Mouse (Mus musculus): Measurements from ENCODE around the gene Ninl.
A peak's percentile ranks its signal among the peaks of the same experiment; 100 is the strongest.
"Not testable (repeated sequence)": the region's sequence is repeated elsewhere in the genome, so short reads cannot be mapped to it uniquely, and the experiment has no call there.

Ninl gene

DNA sequence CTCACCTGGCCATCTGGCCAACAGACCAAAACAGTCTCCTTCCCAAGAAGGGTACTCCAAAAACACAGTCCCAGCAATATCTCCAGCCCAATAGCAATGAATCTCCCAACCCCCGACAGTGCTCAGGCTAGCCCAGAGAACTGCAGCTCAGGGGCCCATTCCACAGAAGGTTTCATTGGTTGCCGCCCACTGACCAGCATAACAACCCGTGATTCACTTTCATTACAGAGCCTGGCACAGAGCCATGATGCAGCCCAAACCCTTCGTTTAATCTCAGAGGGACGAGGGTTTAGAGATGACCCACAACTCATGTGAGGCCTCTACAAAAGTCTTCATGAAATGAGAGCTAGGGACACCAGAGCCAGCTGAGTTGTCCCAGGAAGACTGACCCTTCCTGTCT lies 90.4 kb downstream of the Ninl start:
- DNase-seq (ENCODE audit: low spot score in 2 of 2) = no peak

DNA sequence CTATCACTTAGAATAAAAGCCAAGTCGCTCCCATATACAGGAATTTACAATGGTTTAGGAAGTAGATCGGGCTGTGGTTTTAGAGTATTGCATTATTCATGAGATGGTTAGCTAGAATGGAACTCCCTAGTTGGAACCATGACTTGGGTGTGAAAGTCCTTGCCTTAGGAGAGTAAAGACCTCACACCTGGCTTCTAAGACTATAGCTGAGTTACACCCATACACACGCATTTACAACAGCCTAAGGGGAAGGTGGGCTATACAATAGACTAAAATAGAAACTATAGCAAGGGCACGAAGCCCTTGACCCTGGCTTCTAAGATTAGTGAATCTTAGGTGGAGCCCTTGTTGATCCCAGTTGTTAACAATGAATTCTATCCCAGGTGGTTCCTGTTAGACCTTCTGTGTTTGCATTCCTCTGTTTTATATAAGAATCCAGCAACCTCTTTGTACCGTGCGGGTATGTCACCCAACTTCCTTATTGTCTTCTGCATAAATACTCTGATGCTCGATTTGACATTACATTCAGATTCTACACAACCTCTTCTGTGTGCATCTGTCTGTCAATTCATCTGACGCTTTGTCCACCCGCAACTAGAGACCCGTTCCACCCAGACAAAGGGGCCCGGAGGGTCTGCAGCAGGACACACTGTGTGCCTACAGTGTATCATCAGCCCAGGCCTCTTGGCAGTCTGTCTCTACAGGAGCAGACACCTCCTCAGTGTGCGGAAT lies 91.1 kb downstream of the Ninl start:
- not testable (repeated sequence) for DNase-seq (ENCODE audit: low spot score in 2 of 2)

DNA sequence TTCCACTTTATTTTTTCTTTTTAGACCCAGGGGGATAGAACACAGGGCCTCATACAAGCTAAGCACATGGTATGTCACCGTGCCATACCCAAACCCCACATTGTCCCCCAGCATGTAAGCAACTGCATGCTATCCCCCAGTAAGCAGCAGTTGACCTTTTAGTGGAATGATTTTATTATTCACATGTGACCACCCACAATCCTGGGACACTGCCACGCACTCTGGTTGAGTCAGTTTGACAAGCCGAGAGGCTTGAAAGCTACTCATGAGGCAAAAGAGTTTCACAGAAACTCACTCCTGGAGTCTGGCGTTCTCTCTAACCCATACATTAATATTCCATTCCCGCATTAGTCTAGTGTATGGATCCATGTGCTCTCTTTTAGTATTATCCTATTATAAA lies 91.8 kb downstream of the Ninl start:
- DNase-seq (ENCODE audit: low spot score in 2 of 2) = not testable (repeated sequence)

DNA sequence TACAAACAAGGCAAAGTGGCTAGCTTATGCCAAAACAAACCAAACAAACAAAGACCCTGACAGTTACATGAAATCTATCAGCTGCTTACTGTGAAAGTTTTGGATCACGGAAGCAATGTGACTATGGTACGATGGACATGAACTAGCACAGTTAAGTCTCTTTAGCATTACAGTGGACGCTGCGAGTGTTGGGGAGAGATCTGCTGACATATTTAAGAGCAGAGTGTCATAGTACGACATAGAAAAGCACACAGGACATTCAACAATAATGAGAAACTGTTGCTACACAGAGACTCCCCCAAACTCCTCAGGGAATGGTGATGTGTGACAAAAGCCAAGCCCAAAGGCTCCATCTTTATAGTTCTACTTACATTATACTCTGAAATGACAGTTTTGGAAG lies 95.2 kb downstream of the Ninl start:
- no peak for DNase-seq (ENCODE audit: low spot score in 2 of 2)

DNA sequence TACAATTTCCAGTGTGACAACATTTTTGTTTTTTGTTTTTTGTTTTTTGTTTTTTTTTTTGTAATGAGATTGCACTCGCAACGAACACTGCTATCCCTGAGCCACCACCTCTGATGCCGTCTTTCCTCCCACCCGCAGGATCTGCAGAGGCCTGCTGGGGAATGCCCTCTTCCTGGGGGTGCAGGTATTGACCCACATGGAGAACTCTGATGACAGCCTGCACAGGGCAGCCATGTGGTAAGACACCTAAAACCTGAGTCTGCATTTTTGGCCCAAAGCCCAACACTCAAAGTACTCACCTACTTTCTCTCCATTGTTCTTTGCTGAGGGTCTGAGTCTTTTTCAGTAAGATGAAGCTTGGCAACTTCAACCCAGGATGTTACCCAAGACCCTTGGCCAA lies 104.5 kb downstream of the Ninl start:
- no peak for DNase-seq (ENCODE audit: low spot score in 2 of 2)

DNA sequence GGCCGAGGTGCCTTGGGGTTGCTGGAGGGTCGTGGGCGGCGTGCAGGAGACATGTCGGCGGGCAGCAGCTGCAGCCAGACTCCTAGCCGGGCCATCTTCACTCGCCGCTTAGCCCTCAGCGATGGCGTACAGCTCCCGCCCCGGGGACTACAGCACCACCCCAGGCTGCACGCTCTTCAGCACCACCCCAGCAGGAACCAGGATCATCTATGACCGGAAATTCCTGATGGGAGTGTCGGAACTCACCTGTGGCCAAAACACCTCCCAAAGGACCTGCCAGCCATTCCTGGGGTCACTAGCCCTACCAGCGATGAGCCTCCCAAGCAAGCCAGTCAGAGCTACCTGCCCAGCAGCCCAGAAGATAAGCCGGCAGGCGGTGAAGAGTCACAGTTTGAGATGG lies 105.7 kb downstream of the Ninl start:
- DNase-seq (ENCODE audit: low spot score in 2 of 2) = no peak

DNA sequence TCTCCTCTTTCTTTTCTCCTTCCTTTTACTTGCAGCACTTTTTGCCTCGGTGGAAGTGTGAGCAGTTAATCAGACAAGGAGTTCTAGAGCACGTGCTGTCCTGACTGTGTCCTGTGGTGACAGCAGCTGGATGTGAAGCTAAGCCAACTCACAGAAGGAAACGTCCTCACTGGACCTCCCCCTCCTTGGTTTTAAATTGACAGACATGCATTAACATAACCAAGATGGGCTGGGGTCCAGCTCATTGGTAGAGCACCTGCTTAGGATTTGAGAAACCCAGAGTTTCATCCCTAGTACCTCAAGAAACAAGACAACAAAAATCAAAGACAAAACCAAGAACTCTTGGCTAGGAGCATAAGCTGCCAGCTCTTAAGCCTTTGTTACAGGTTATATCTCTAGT lies 108.4 kb downstream of the Ninl start:
- no peak for DNase-seq (ENCODE audit: low spot score in 2 of 2)

DNA sequence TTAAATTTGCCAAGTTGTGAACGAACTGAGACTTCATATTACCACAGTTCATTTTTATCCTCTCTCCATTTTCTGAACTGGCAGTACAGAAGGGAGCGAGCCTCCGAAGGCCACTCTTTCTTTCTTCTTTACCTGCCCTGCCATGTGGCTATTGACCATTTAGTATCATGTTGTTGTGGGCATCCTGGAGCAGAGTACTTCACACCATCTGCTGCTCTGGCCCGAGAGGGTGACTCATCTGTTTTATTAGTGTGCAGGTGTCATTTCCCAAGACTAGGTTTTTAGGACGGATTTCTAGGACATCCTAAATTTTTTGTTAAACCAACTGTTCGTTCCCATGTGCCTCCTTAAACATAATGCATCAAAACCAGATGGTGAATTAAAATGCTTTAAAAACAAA lies 110.0 kb downstream of the Ninl start:
- DNase-seq (ENCODE audit: low spot score in 2 of 2) = no peak

DNA sequence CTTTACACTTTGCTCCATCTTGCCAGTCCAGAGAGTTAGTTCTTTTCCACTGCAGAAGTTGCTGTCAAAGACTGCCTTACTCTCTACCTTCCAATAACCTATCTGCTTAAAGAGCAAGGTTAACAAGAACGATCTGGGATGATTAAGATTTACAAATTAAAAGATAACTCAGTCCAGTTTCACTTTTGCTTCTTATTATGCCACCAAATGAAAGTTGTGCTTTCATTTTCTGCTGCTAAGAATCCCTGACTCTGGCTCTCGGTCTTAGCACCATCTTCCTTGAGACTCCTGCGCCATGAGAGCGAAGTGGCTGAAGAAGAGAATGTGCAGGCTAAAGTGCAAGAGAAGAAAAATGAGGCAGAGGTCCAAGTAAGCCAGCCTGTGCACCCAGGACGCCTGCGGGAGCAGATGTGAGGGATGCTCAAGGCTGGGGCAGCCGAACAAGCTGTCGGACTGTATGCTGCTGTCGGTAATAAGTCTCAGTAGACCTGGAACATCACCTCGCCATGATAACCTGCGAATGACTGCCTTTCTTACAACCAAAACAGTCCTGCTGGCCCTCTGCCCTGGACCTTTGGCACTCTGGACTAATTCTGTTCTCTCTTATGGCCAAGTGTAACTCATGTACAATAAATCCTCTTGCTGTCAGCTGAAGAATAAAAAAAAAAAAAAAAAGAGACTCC lies 112.0 kb downstream of the Ninl start:
- DNase-seq (ENCODE audit: low spot score in 2 of 2) = no peak

DNA sequence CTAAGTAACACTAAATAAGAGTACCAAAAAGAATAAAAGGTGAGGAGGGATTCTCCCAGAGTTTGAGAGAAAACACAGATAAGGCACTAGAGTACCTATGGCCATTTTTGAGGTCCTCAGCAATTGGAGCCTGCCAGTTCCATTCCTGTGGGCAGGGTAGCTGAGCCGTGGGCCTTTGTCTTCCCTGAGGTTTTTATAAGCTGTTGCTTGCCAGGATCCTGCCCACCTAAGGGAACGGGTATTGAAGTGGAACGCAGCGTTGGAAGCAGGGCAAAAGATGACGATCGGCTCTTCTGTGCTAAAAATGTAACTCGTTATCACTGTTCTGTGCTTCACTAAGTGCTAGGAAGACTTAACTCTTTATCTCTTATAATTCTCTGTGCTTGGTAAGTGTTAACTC lies 115.7 kb downstream of the Ninl start:
- DNase-seq (ENCODE audit: low spot score in 2 of 2) = no peak

DNA sequence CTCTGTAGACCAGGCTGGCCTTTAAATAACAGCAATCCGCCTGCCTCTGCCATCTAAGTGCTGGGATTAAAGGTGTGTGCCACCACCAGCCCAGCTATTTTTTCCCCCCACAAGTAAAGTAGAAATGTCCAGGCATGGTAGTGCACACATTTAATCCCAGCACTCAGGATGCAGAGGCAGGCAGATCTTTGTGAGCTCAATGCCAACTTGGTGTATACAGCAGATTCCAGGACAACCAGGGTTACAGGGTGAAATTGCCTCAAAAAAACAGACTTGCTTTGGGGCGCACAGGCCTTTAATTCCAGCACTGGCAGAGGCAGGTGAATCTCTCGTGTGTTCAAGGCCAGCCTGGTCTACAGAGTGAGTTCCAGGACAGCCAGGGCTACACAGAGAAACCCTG lies 116.2 kb downstream of the Ninl start:
- no peak for DNase-seq (ENCODE audit: low spot score in 2 of 2)

DNA sequence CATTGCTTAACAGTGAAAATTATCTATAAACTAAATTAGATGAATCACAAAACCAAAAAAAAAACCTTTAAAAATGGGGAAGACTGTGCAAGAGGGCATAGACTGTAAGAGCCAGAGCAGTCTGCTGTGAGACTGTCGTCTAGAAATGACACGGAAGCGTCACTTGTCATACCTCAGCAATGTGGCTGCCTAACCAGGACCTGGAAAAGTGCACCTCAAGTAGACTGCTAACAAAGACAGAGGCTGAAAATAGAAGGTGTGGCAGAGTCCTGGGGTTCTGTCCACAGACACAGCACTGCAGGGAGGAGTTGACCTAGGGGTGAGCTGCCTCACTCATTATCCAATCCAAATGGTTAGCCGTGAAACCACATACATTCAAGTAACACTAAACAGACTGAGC lies 117.0 kb downstream of the Ninl start:
- DNase-seq (ENCODE audit: low spot score in 2 of 2) = no peak

DNA sequence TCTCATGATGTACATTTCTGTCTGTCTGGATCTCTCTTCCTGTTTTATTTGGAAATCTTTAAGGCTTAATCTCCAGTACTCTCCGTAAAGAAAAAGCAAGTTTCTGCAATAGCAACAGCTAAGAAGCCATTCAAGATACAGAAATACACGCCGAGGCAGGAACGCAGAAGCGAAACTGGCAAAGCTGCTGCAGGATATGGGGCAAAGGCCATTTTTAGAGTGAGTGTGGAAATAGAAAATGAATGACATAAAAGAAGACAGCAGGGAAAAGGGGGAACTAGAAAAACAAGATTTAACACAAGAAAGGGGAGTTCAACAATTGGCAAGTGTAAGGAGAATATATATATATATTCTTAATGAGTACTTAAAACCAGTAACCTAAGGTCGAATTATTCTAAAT lies 117.5 kb downstream of the Ninl start:
- no peak for DNase-seq (ENCODE audit: low spot score in 2 of 2)

DNA sequence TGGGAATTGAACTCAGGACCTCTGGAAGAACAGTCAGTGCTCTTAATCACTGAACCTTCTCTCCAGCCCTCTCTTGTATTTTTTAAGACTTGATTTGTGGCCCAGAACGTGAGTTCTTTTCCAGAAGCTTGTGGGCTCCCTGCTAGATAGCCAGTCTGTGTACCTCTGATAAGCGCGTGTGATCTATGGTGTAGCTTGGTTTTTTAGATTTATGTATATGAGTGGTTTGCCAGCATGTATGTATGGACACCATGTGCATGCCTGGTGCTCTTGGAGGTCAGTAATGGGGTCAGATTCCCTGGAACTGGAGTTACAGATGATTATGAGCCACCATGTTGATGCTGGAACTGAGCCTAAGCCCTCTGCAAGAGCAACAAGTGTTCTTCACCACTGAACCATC lies 118.6 kb downstream of the Ninl start:
- DNase-seq (ENCODE audit: low spot score in 2 of 2) = no peak

DNA sequence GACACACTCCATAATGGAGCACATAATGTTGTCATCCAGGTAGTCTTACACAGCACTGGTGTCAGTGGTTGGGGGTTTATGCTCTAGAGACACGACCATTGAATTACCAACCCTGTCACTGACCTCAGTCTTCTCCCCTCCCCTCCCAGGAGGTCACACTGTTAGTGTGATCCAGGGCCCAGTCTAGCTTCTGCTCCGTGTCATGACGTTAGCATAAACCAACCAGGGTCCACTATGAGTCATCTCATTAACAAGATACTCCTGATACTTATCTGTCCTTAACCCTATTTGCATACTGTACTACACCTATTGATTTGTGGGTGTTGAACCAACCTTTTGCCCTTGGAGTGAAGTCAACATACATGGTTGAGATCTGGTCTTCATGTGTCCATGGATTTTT lies 120.5 kb downstream of the Ninl start:
- DNase-seq (ENCODE audit: low spot score in 2 of 2) = no peak

DNA sequence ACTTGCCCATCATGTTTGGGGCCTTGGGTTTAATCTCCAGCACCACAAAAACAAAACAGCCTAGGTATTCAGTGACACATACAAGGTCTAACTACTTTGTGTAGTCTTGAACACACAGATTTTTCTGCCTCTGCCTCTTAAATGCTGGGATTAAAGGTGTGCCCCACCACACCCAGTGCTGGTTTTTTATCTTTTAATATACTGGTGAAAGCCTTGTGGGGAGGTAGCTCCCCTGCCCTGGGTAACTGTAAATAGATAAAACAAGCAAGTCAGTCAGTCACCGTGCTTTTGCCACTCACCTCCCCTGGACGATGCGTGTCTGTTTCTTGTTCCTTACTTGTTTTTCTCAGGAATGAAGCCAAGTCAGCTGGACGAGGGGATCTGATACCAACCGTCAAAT lies 123.4 kb downstream of the Ninl start:
- no peak for DNase-seq (ENCODE audit: low spot score in 2 of 2)

DNA sequence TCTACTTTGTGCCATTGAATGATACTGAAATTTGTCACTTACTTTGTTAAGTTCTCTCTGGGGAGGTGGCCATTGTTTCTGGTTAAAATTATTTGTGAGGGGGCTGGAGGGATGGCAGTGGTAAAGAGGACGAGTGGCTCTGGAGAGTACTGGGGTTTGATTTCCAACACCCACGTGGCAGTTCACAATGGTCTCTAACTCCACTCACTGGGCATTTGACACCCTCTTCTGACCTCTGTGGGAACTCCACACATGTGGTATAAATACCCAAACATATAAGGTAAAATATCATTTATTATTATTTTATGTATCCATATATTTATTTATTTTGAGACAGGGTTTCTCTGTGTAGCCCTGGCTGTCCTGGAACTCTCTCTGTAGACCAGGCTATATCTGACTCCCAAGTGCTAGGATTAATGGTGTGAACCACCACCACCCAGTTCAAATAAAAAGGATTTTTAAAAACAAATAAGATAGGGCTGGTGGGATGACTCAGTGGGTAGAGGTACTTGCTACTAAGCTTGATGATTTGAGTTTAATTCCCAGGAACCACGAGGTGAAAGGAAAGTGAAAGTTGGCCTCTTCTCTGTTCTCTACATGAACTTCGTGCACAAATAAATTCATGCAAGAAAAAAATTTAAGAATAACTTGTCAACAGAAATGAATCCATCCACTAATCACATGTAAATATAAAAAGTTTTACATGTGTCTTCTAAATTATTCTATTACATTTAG lies 124.2 kb downstream of the Ninl start:
- DNase-seq (ENCODE audit: low spot score in 2 of 2) = no peak

DNA sequence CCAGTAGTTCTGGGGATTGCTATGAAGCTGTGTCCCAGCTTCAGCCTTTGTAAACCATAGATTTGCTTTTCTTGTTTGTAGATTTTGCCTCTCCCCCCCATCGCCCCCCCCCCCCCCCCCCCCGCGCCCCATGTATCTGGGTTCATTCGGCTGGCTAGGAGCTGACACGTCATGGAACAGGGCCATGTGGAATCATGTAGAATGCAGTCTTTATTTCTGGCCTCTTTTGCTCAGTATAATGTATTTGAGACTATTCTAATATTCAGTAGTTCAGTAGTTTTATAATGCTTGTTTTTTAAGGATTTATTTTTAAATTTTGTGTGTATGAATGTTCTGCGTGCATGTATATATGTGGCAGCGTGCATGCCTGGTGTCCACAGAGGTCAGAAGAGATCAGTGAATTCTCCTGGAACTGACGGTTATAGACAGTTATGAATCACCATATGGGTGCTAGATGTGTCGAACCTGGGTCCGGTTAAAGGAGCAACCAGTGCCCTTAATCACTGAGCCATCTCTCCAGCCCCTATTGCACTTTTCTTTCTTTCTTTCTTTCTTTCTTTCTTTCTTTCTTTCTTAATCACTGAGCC lies 128.8 kb downstream of the Ninl start:
- no peak for DNase-seq (ENCODE audit: low spot score in 2 of 2)

DNA sequence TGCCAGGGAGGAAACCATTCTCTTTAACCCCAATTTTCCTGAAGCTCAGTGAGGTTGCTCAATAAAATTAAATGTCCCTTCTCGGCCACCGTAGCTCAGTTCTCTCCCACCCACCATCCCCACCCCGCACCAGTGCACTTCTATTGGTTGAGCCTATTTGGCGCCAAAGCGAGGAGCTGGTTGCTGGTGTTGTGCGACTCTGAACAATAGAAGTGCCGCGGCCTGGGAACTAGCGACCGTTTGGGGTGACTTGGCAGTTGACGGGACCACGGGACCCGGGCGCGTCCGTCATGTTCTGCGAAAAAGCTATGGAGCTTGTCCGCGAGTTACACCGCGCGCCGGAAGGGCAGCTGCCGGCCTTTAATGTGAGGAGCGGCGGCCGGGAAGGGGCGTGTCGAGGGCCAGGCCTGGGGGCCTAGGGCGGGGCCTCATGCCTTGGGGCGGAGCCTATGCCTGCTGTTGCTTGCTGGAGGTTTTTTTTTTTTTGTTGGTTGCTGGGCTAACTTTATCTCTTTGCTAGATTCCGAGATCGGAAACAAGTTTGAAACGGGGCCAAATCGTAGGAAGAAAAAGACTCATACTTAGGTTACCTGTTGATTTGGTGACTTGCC lies 129.6 kb downstream of the Ninl start:
- DNase-seq (ENCODE audit: low spot score in 2 of 2) = peak; percentile 95 to 97

DNA sequence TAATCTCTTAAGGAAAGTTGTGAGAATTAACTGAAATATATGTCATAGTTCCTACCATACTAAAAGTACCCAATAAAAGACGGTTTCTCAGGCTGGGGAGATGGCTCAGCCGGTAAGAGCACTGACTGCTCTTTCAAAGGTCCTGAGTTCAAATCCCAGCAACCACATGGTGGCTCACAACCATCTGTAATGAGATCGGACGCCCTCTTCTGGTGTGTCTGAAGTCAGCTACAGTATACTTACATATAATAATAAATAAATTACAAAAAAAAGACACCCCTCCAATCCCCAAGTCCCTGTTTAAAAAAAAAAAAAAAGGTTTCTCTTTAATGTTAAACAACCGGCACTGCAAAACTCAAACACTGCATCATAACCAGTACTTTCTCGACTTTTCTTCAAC lies 130.3 kb downstream of the Ninl start:
- DNase-seq (ENCODE audit: low spot score in 2 of 2) = not testable (repeated sequence)

DNA sequence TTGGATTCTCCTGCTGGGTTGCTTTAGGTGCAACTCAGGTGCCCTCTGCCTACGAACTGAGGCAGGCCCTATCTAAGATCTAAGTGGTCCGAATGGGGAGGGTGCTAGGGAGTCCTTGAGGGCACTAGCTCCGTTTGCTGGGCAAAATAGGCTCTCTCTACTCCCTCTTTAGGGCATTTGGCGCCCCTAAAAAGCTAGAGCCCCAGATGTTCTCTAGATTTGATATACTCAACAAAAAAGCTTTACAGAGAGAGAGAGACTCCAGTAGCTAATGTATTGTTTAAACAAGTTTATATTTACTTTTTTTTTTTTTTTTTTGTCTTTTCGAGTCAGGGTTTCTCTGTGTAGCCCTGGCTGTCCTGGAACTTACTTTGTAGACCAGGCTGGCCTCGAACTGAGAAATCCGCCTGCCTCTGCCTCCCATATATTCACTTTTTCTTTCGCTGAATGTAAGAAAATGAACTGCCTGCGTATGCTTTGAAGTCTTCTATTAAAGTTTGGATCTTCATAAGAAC lies 134.2 kb downstream of the Ninl start, which contains the start of gene Gins1:
Gene Gins1 (plus strand): TSS at position 465 of the 515 bp plus-strand sequence.
- no peak for DNase-seq (ENCODE audit: low spot score in 2 of 2)

All from spleen, postnatal 10 days (tissue).